Mouse (Mus musculus): Measurements from ENCODE around the gene Tgds. TPM values are rescaled to one million over a fixed set of nuclear protein-coding genes. Genes with fewer than 3 reads are reported as not detected.

The Tgds gene
- polyA plus RNA-seq, 1 experiment from 2014 or later: 31.2 TPM

DNA sequence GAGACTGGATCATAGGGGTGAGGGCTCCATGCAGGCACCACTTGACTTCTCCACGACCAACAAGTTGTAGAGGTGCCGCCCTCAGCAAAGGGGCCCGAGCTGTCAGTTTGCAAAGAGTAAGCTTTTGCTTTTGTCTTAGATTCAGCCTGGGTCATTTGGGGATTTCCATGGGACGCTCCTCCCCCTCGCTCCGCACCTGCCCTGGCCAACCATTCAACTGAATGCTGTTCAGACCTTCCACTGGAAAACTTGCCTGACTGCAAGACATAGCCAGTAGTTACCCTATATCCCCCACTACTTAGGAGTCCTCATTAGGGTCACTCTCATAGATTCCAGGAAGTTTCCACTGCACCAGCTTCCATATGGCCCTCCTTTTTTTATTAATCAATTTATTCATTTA, 48.7 kb downstream of the Tgds start:
- 90% methylated on average over 6 of the region's 6 CpGs for WGBS

DNA sequence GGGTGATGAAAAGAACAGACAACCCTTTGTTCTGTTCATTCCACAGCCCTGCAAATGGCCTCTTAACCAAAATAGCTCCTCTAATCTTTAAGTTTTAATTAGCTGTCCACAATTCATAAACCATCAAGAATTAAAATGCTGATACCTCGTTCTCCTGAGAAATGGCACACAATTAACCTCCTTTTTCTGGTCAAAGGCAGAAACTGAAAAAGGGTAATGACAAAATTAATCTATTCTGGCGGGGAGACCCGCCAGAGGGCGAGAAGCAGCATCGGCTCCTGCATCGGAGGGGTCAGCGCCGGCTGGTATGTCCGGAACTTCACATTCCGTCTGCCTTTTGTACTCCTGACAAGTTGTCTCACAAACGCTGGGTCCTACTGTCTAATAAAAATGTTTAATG, 51.9 kb downstream of the Tgds start:
- Histone ChIP-seq H3K27me3 (ENCODE audit: control insufficient read depth, insufficient read depth, low read length) (0 out of 2 replicates have a peak, but pooled peaks cover 2% of the 10 kb centered on the region), H3K9me3 (replicated peaks; ENCODE audit: control insufficient read depth, low read length) (no peaks in the 10 kb centered on the region), H3K4me3 (ENCODE audit: low read length) (peak overlapping the region; percentile 7; the same call in 1 of the 2 replicates), H3K4me1 (ENCODE audit: control insufficient read depth, insufficient read depth, low read length) (peaks cover 8% of the 10 kb centered on the region), H3K4me2 (ENCODE audit: low read depth, low read length) (peak overlapping the region; percentile 56), H3K27ac (ENCODE audit: low read length) (no peak overlapping the region), H3K36me3 (ENCODE audit: control insufficient read depth, insufficient read depth) (no peaks in the 10 kb centered on the region), H3K9ac (ENCODE audit: low read length) (no peak overlapping the region)
- peak; percentile 45; the same call in 1 of the 2 replicates for ATAC-seq (replicated peaks; ENCODE audit: extremely low read depth, insufficient read depth, low FRiP score)
- 43% methylated on average over 11 of the region's 11 CpGs for WGBS

More for the DNA sequence above, 48.7 kb downstream of the Tgds start:
- Histone ChIP-seq H3K9ac (ENCODE audit: low read length) (no peak overlapping the region), H3K36me3 (ENCODE audit: control insufficient read depth, insufficient read depth) (no peaks in the 10 kb centered on the region), H3K27ac (ENCODE audit: low read length) (no peak overlapping the region), H3K27me3 (ENCODE audit: control insufficient read depth, insufficient read depth, low read length) (0 out of 2 replicates have a peak, but pooled peaks cover 2% of the 10 kb centered on the region), H3K9me3 (replicated peaks; ENCODE audit: control insufficient read depth, low read length) (no peaks in the 10 kb centered on the region), H3K4me3 (ENCODE audit: low read length) (no peak overlapping the region), H3K4me1 (ENCODE audit: control insufficient read depth, insufficient read depth, low read length) (peaks cover 13% of the 10 kb centered on the region), H3K4me2 (ENCODE audit: low read depth, low read length) (no peak overlapping the region)
- ATAC-seq (replicated peaks; ENCODE audit: extremely low read depth, insufficient read depth, low FRiP score): no peak

DNA sequence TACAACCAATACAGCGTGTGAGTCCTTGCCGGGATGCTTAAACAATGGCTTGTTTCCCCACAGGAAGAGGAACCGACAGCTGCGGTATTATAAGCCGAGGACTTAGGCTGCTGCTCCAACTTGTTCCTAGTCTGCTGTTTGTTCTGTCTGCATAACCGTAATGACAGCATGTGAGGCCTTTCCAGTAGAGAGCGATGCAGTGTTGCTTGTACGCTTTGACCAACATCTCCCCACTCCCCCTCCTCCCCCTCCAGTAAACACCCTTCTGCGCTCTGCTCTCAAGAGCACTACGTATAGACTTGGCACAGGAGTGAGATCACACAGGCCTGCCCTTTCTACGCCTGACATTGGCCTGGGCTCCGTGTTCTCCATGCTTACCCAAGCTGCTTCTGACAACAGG, 62.5 kb downstream of the Tgds start:
- no peak overlapping the region for H3K4me3 ChIP-seq (ENCODE audit: low read length)
- H3K4me2 ChIP-seq (ENCODE audit: low read depth, low read length): no peak overlapping the region
- 55% methylated on average over 12 of the region's 12 CpGs for WGBS
- peak overlapping the region; percentile 49 for H3K27ac ChIP-seq (ENCODE audit: low read length)
- H3K27me3 ChIP-seq (ENCODE audit: control insufficient read depth, insufficient read depth, low read length): no peaks in the 10 kb centered on the region
- H3K4me1 ChIP-seq (ENCODE audit: control insufficient read depth, insufficient read depth, low read length): no peaks in the 10 kb centered on the region
- no peaks in the 10 kb centered on the region for H3K9me3 ChIP-seq (replicated peaks; ENCODE audit: control insufficient read depth, low read length)
- H3K9ac ChIP-seq (ENCODE audit: low read length): no peak overlapping the region
- peak; percentile 63 for ATAC-seq (replicated peaks; ENCODE audit: extremely low read depth, insufficient read depth, low FRiP score)
- H3K36me3 ChIP-seq (ENCODE audit: control insufficient read depth, insufficient read depth): no peaks in the 10 kb centered on the region

DNA sequence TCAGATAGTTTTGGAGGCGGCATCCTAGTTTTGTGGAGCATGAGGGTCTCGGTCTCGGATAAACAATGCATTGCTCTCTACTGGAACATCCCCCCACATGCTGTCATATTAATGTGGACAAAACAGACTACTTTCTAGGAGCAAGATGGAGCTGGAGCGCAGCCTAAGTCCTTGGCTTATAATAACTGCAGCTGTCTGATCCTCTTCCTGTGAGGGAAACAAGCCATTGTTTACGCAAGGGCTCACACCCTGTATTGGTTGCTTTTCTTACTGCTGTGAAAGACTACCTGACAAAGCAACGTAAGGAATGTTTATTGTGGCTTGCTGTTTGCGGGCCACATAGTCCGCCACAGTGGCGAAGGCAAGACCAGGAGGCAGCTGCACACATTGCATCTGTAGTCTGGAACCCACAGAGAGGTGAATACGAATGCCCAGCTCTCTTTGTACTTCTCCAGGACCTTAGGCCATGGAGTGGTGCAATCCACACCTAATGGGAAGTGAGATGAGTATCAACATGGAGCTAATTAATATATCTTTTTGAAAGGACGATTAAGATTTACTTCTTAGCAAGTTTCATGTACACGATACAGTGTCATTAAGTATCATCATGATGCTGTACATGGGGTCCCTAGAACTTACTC, 63.0 kb downstream of the Tgds start:
- WGBS: 74% methylated on average over 12 of the region's 12 CpGs
- Histone ChIP-seq H3K27me3 (ENCODE audit: control insufficient read depth, insufficient read depth, low read length) (no peaks in the 10 kb centered on the region), H3K4me3 (ENCODE audit: low read length) (no peak overlapping the region), H3K9me3 (replicated peaks; ENCODE audit: control insufficient read depth, low read length) (no peaks in the 10 kb centered on the region), H3K9ac (ENCODE audit: low read length) (no peak overlapping the region), H3K36me3 (ENCODE audit: control insufficient read depth, insufficient read depth) (no peaks in the 10 kb centered on the region), H3K4me2 (ENCODE audit: low read depth, low read length) (no peak overlapping the region), H3K27ac (ENCODE audit: low read length) (peak overlapping the region; percentile 14; the same call in 1 of the 2 replicates), H3K4me1 (ENCODE audit: control insufficient read depth, insufficient read depth, low read length) (no peaks in the 10 kb centered on the region)
- peak; percentile 45; the same call in 1 of the 2 replicates for ATAC-seq (replicated peaks; ENCODE audit: extremely low read depth, insufficient read depth, low FRiP score)

Other genes starting within 250 kb of the Tgds start
- 2.5 and 2.6 TPM in 2 replicates for gene Dct, start 80.5 kb downstream of the Tgds start, polyA plus RNA-seq (2015; fragmentation: Nextera tagmentation; extraction: Ambion mirVana)
- gene Gpr180, start 4.4 kb upstream of the Tgds start, polyA plus RNA-seq (2015; fragmentation: Nextera tagmentation; extraction: Ambion mirVana): 39.3 and 41.5 TPM in 2 replicates
- gene Sox21, start 104.3 kb upstream of the Tgds start, polyA plus RNA-seq (2015; fragmentation: Nextera tagmentation; extraction: Ambion mirVana): 0.05 and 0.16 TPM in 2 replicates
- gene Gm9376, start 134.2 kb upstream of the Tgds start, polyA plus RNA-seq (2015; fragmentation: Nextera tagmentation; extraction: Ambion mirVana): not detected in 2 replicates

All from heart, embryonic 16.5 days (tissue).